Mouse (Mus musculus) Patski (cell line): ENCODE measurements at regions not wholly inside any gene's neighbourhood (a gene's known extent, or its start where the extent isn't known, plus 50 kb on each side); places are given as distances from the start of the nearest gene placed in this dataset.

Experiments used
- ATAC-seq: fragments of 100-300 bp; one replicate; pipeline ENCODE4 v1.8.0; 2021
- CTCF ChIA-PET: fragments of 350-600 bp; sonication (Branson Sonifier 250); formaldehyde crosslinking; loops from one replicate; lab custom pipeline; 2022; ENCODE audit warnings: inconsistent platforms; lab: Charles Lee
- POLR2A ChIA-PET: fragments of 350-600 bp; sonication (Branson Sonifier 250); formaldehyde crosslinking; loops from one replicate; lab custom pipeline; 2022; ENCODE audit warnings: antibody characterized with exemption, inconsistent platforms; lab: Charles Lee
- DNase-seq: peaks from one replicate; pipeline ENCODE4 v3.0.0-alpha.2; 2011; ENCODE audit warnings: low read depth, low spot score
- H3K27me3 ChIP-seq: fragments of 371-371 bp; one replicate; pipeline ENCODE4 v1.5.1; 2021
- CTCF ChIP-seq: fragments of 100-300 bp; IDR thresholded peaks from one replicate; pipeline ENCODE4 v1.5.1; 2021
- in situ Hi-C: fragments of 300-500 bp; cut with MboI; formaldehyde crosslinking; loops from 3 replicates; pipeline ENCODE4 v1.11.1; 2018; ENCODE audit warnings: low pct_unique_long_range_greater_than_20kb, mixed read lengths

- in situ Hi-C loops: no loop called here
- CTCF ChIA-PET: no interaction called here
These were observed 394.0 kb upstream of the 4930452B06Rik start for GRCm38 (mm10) chr14:9060058-9060457.

GRCm38 (mm10) chr14:9028811-9029210, 362.8 kb upstream of the 4930452B06Rik start:
- POLR2A ChIA-PET: no interaction called here
- H3K27me3 ChIP-seq: no peaks in the 10 kb centered on the region
- DNase-seq (no peak), ATAC-seq (no peak)
- in situ Hi-C loops: no loop called here
- no peak for TF ChIP-seq CTCF
- CTCF ChIA-PET: no interaction called here

More at GRCm38 (mm10) chr14:9060058-9060457, 394.0 kb upstream of the 4930452B06Rik start:
- peak; percentile 6 for TF ChIP-seq CTCF
- POLR2A ChIA-PET: no interaction called here
- no peaks in the 10 kb centered on the region for H3K27me3 ChIP-seq
- DNase-seq (no peak), ATAC-seq (no peak)

GRCm38 (mm10) chr14:9015826-9016225, 349.8 kb upstream of the 4930452B06Rik start:
- CTCF ChIA-PET: no interaction called here
- ATAC-seq (no peak), DNase-seq (no peak)
- POLR2A ChIA-PET: no interaction called here
- in situ Hi-C loops: no loop called here
- no peaks in the 10 kb centered on the region for H3K27me3 ChIP-seq
- no peak for TF ChIP-seq CTCF

- ChIA-PET POLR2A (no interaction called here), CTCF (no interaction called here)
- in situ Hi-C loops: no loop called here
- no peaks in the 10 kb centered on the region for H3K27me3 ChIP-seq
- DNase-seq (no peak), ATAC-seq (no peak)
- TF ChIP-seq CTCF: no peak
These were observed 337.0 kb upstream of the 4930452B06Rik start for GRCm38 (mm10) chr14:9003034-9003433.

- no peak for ATAC-seq
- TF ChIP-seq CTCF: no peak
- no peaks in the 10 kb centered on the region for H3K27me3 ChIP-seq
- ChIA-PET CTCF (no interaction called here), POLR2A (no interaction called here)
- in situ Hi-C loops: no loop called here
- no peak for DNase-seq
These were observed 334.5 kb upstream of the 4930452B06Rik start for GRCm38 (mm10) chr14:9000408-9001092.

- in situ Hi-C loops: no loop called here
- POLR2A ChIA-PET: no interaction called here
- CTCF ChIA-PET: no interaction called here
- H3K27me3 ChIP-seq: no peaks in the 10 kb centered on the region
- ATAC-seq: no peak
- no peak for TF ChIP-seq CTCF
- DNase-seq: no peak
These were observed 333.8 kb upstream of the 4930452B06Rik start for GRCm38 (mm10) chr14:8999815-9000214.

- DNase-seq: no peak
- no peak for TF ChIP-seq CTCF
- ATAC-seq: no peak
- in situ Hi-C loops: no loop called here
- H3K27me3 ChIP-seq: no peaks in the 10 kb centered on the region
- ChIA-PET CTCF (no interaction called here), POLR2A (no interaction called here)
These were observed 327.4 kb upstream of the 4930452B06Rik start for GRCm38 (mm10) chr14:8993421-8993820.

GRCm38 (mm10) chr14:8985086-8985793, 319.2 kb upstream of the 4930452B06Rik start:
- no peak for TF ChIP-seq CTCF
- ATAC-seq: no peak

GRCm38 (mm10) chr14:8961554-8961953, 295.5 kb upstream of the 4930452B06Rik start:
- CTCF ChIA-PET: no interaction called here

More at GRCm38 (mm10) chr14:8985086-8985793, 319.2 kb upstream of the 4930452B06Rik start:
- no peaks in the 10 kb centered on the region for H3K27me3 ChIP-seq
- CTCF ChIA-PET: no interaction called here
- DNase-seq: no peak
- in situ Hi-C loops: no loop called here
- POLR2A ChIA-PET: no interaction called here

GRCm38 (mm10) chr14:8952853-8953397, 286.9 kb upstream of the 4930452B06Rik start:
- no peaks in the 10 kb centered on the region for H3K27me3 ChIP-seq
- ATAC-seq (no peak), DNase-seq (no peak)
- POLR2A ChIA-PET: no interaction called here
- CTCF ChIA-PET: no interaction called here
- in situ Hi-C loops: no loop called here
- TF ChIP-seq CTCF: no peak

More at GRCm38 (mm10) chr14:8961554-8961953, 295.5 kb upstream of the 4930452B06Rik start:
- TF ChIP-seq CTCF: no peak
- in situ Hi-C loops: no loop called here
- ATAC-seq (no peak), DNase-seq (no peak)
- POLR2A ChIA-PET: no interaction called here
- no peaks in the 10 kb centered on the region for H3K27me3 ChIP-seq

GRCm38 (mm10) chr14:8948751-8949150, 282.7 kb upstream of the 4930452B06Rik start:
- no peak for ATAC-seq
- no peak for TF ChIP-seq CTCF
- in situ Hi-C loops: no loop called here
- DNase-seq: peak; percentile 24
- H3K27me3 ChIP-seq: no peaks in the 10 kb centered on the region
- POLR2A ChIA-PET: no interaction called here
- CTCF ChIA-PET: no interaction called here
